Mouse (Mus musculus) regulatory T cell (primary cell): Measurements from ENCODE around the gene Olfr1284.

Source experiments
- in situ Hi-C: fragments of 300-600 bp; cut with MboI, MseI; formaldehyde crosslinking; loops from one replicate; pipeline ENCODE4 v1.15.1; 2025; ENCODE audit warnings: high pct_unique_total_duplicates

Olfr1284 gene

GRCm38 (mm10) chr2:111375222-111375621 is at the start of gene Olfr1284:
TSS of gene Olfr1284 (plus strand) at chr2:111375522.
- in situ Hi-C loops, result no loop called here

GRCm38 (mm10) chr2:111326220-111326619 is 49.1 kb upstream of the Olfr1284 start, which contains the start of gene Olfr1281:
TSS of gene Olfr1281 (plus strand) at chr2:111326520.
- in situ Hi-C loops, result no loop called here

- in situ Hi-C loops, result loop anchor here (5.0 kb wide), 1 partner anchor 84 kb away; no protein-coding TSS in a partner anchor
Measured at GRCm38 (mm10) chr2:111333721-111334120, 41.6 kb upstream of the Olfr1284 start.

- in situ Hi-C loops, result no loop called here
Measured at GRCm38 (mm10) chr2:111335976-111336375, 39.3 kb upstream of the Olfr1284 start, which contains the start of gene Olfr1282. TSS of gene Olfr1282 (minus strand) at chr2:111336076.

GRCm38 (mm10) chr2:111366490-111366889 is 8.8 kb upstream of the Olfr1284 start, which contains the start of gene Olfr1283:
TSS of gene Olfr1283 (plus strand) at chr2:111366790.
- in situ Hi-C loops, result loop anchor here (5.0 kb wide), 1 partner anchor 49 kb away; no protein-coding TSS in a partner anchor

GRCm38 (mm10) chr2:111422931-111423330 is 47.6 kb downstream of the Olfr1284 start, which contains the start of gene Olfr1286:
TSS of gene Olfr1286 (minus strand) at chr2:111423115.
- in situ Hi-C loops, result no loop called here
